ENCODE assay signal across 9 mouse cellular contexts in the genomic region with DNA sequence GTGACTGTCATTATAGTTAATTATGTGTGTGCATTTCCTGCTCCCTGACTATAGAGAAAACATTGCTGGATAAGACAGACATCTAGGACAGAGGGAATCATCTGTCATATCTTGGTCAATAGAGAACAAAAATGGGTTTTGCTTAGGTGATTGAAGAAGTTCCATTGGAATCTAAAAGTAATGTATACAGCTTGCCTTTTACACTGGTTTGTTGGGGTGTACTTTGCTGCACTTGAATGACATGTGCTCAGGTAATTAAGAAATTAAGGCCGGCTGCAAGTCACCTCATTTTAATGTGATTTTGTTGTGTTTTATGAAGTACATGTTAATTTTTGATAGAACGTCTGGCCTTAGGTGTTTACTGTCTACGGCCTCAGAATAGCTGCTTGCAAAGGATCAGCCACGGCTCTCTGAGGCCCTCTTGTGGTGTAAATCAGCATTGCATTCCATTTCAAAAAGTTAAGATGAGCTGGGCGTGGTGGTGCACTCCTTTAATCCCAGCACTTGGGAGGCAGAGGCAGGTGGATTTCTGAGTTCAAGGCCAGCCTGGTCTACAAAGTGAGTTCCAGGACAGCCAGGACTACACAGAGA. TPM values are rescaled to one million over a fixed set of nuclear protein-coding genes. Genes with fewer than 3 reads are reported as not detected.
DNase-seq lines count a peak whose midpoint lies in the region; ATAC-seq lines count a peak whose summit lies in the region.
"Had no signal": no experiment of that assay in that cellular context is flagged by ENCODE, and none has a peak within 500 bp of the region (broad histone marks: within the 10 kb centered on the region; RNA-seq: fewer than 3 reads in every experiment).

No protein-coding gene starts in this region.

- no peak overlapping the region for H3K4me3 ChIP-seq in forebrain, embryonic 15.5 days
- H3K4me3 ChIP-seq in hindbrain, embryonic 13.5 days: no peak overlapping the region

- H3K36me3 ChIP-seq in forebrain, embryonic 15.5 days: peaks cover 28% of the 10 kb centered on the region
- H3K36me3 ChIP-seq in hindbrain, embryonic 13.5 days: peaks cover 46% of the 10 kb centered on the region

- no peak overlapping the region for H3K4me2 ChIP-seq in forebrain, embryonic 15.5 days (replicated peaks)
- H3K4me2 ChIP-seq in hindbrain, embryonic 13.5 days: no peak overlapping the region

- no peaks in the 10 kb centered on the region for H3K4me1 ChIP-seq in forebrain, embryonic 15.5 days
- H3K4me1 ChIP-seq in hindbrain, embryonic 13.5 days (replicated peaks): no peaks in the 10 kb centered on the region

- 13% methylated on average over 5 of the region's 5 CpGs for WGBS in forebrain, embryonic 15.5 days
- WGBS in hindbrain, embryonic 13.5 days: 12% methylated on average over 5 of the region's 5 CpGs

- H3K9ac ChIP-seq in forebrain, embryonic 15.5 days (replicated peaks): no peak overlapping the region
- H3K9ac ChIP-seq in hindbrain, embryonic 13.5 days: no peak overlapping the region

- DNase-seq in Muller cell, postnatal 12 days (ENCODE audit: inconsistent ontology term): peak; percentile 62
- peak; percentile 53 for DNase-seq in layer of hippocampus, adult 9-11 months
- DNase-seq in lung, postnatal 36 days: peak; percentile 91
- DNase-seq in retina, postnatal 7 days (ENCODE audit: low read depth, low spot score): peak; percentile 63
- DNase-seq in urinary bladder, postnatal 36 days (ENCODE audit: low spot score in 2 of 2): peak; percentile 74

- no peaks in the 10 kb centered on the region for H3K9me3 ChIP-seq in forebrain, embryonic 15.5 days
- H3K9me3 ChIP-seq in hindbrain, embryonic 13.5 days: no peaks in the 10 kb centered on the region

- H3K27me3 ChIP-seq in forebrain, embryonic 15.5 days: no peaks in the 10 kb centered on the region
- no peaks in the 10 kb centered on the region for H3K27me3 ChIP-seq in hindbrain, embryonic 13.5 days

- peak; percentile 58; the same call in 1 of the 2 replicates for ATAC-seq in cerebellum, adult (ENCODE audit: insufficient number of reproducible peaks, low FRiP score, low TSS enrichment)
- ATAC-seq in forebrain, embryonic 15.5 days (replicated peaks): peak; percentile 63; the same call in 1 of the 2 replicates
- peak; percentile 59; the same call in 1 of the 2 replicates for ATAC-seq in hindbrain, embryonic 13.5 days (ENCODE audit: low FRiP score)

- no peak overlapping the region for H3K27ac ChIP-seq in forebrain, embryonic 15.5 days (replicated peaks)
- no peak overlapping the region for H3K27ac ChIP-seq in hindbrain, embryonic 13.5 days
- H3K27ac ChIP-seq: macrophage had no signal

RNA-seq across cellular contexts. Expression of a gene that starts 36.5 kb away (rescaled TPM):
- 15.9 and 16.2 TPM in 2 replicates for polyA plus RNA-seq in forebrain, embryonic 15.5 days (2015; fragmentation: Nextera tagmentation; extraction: Ambion mirVana)
- 13.5 and 13.9 TPM in 2 replicates for polyA plus RNA-seq in hindbrain, embryonic 13.5 days (2015; fragmentation: Nextera tagmentation; extraction: Ambion mirVana)

RNA-seq across cellular contexts. Expression of a gene that starts 37.9 kb away (rescaled TPM):
- polyA plus RNA-seq in forebrain, embryonic 15.5 days (2015; fragmentation: Nextera tagmentation; extraction: Ambion mirVana): not detected in 2 replicates
- not detected in 2 replicates for polyA plus RNA-seq in hindbrain, embryonic 13.5 days (2015; fragmentation: Nextera tagmentation; extraction: Ambion mirVana)
- polyA plus RNA-seq: macrophage had no signal
